Comparison of ENCODE assay signal across 7 mouse cellular contexts in the genomic region with DNA sequence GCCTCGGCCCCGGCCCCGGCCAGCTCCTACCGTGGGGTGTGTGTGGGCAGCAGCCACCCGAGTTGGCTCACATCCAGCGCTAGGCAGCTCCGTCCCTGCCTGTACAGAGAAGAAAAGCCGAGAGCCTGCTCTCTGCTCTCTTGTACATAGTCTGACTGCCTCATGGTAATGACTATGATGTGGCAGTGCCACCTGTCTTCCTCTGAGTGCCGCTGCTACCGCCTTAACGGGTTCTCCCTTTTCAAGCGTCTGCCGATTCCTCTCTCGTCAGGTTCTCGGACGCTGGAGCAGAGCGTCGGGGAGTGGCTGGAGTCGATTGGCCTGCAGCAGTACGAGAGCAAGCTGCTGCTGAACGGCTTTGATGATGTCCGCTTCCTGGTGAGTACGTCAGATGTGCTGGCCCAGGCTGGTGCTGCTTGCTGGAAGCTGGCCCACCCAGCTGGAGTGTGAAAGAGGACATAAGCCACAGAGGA. TPM values are rescaled to one million over a fixed set of nuclear protein-coding genes. Genes with fewer than 3 reads are reported as not detected.
DNase-seq lines count a peak whose midpoint lies in the region; ATAC-seq and TF ChIP-seq lines count a peak whose summit lies in the region.

No protein-coding gene starts in this region.

- peaks cover 42% of the 10 kb centered on the region for H3K4me1 ChIP-seq in E14TG2a.4 (replicated peaks; ENCODE audit: low read depth, low read length)
- H3K4me1 ChIP-seq in forebrain, embryonic 15.5 days, result peaks cover 47% of the 10 kb centered on the region
- H3K4me1 ChIP-seq in midbrain, embryonic 13.5 days (replicated peaks), result peaks cover 66% of the 10 kb centered on the region

- no peak for TF ChIP-seq CTCF in E14TG2a.4 (conservative IDR thresholded peaks at IDR 0.05; ENCODE audit: low read length)

- 14% methylated on average over 23 of the region's 23 CpGs for WGBS in forebrain, embryonic 15.5 days
- 31% methylated on average over 23 of the region's 23 CpGs for WGBS in midbrain, embryonic 13.5 days

- H3K36me3 ChIP-seq in E14TG2a.4 (ENCODE audit: insufficient read depth, low read length), result peaks cover 62% of the 10 kb centered on the region
- H3K36me3 ChIP-seq in forebrain, embryonic 15.5 days, result no peaks in the 10 kb centered on the region
- H3K36me3 ChIP-seq in midbrain, embryonic 13.5 days, result peaks cover 22% of the 10 kb centered on the region

- H3K4me2 ChIP-seq in forebrain, embryonic 15.5 days (replicated peaks), result peak overlapping the region; percentile 49
- peak overlapping the region; percentile 64 for H3K4me2 ChIP-seq in midbrain, embryonic 13.5 days (replicated peaks)

- peak overlapping the region; percentile 83 for H3K27ac ChIP-seq in forebrain, embryonic 15.5 days (replicated peaks)
- H3K27ac ChIP-seq in midbrain, embryonic 13.5 days, result peak overlapping the region; percentile 88

- H3K9me3 ChIP-seq in E14TG2a.4 (ENCODE audit: low read length), result no peaks in the 10 kb centered on the region
- no peaks in the 10 kb centered on the region for H3K9me3 ChIP-seq in forebrain, embryonic 15.5 days
- no peaks in the 10 kb centered on the region for H3K9me3 ChIP-seq in midbrain, embryonic 13.5 days

- peak; percentile 61 for DNase-seq in Muller cell, postnatal 12 days (ENCODE audit: inconsistent ontology term)
- DNase-seq in layer of hippocampus, adult 8-10 months (ENCODE audit: low spot score in 2 of 2), result peak; percentile 57 to 64
- DNase-seq in embryo, embryonic 10.5 days (ENCODE audit: low spot score), result no peak

- peak; percentile 82 for ATAC-seq in forebrain, embryonic 15.5 days (replicated peaks)
- ATAC-seq in midbrain, embryonic 13.5 days, result peak; percentile 72
- ATAC-seq in CD4-positive, CD25-positive, alpha-beta regulatory T cell, adult 4 months, result no peak

- H3K4me3 ChIP-seq in E14TG2a.4 (replicated peaks; ENCODE audit: low read length), result peak overlapping the region; percentile 66
- H3K4me3 ChIP-seq in forebrain, embryonic 15.5 days, result peak overlapping the region; percentile 33
- H3K4me3 ChIP-seq in midbrain, embryonic 13.5 days (replicated peaks), result peak overlapping the region; percentile 41

- H3K27me3 ChIP-seq in E14TG2a.4 (ENCODE audit: insufficient read depth, low read length), result peaks cover 46% of the 10 kb centered on the region
- no peaks in the 10 kb centered on the region for H3K27me3 ChIP-seq in forebrain, embryonic 15.5 days
- H3K27me3 ChIP-seq in midbrain, embryonic 13.5 days, result no peaks in the 10 kb centered on the region

- H3K9ac ChIP-seq in forebrain, embryonic 15.5 days (replicated peaks), result peak overlapping the region; percentile 42
- peak overlapping the region; percentile 70 for H3K9ac ChIP-seq in midbrain, embryonic 13.5 days (replicated peaks)

RNA-seq across cellular contexts. Expression of gene Tcp11, which starts 38.1 kb away (rescaled TPM):
- 1.7 and 1.8 TPM in 2 replicates for polyA plus RNA-seq in forebrain, embryonic 15.5 days (2015; fragmentation: Nextera tagmentation; extraction: Ambion mirVana)
- 1 to 10 TPM in 1 of 4 experiments, under 1 TPM in 3; 0.97 to 2.2 (median 0.99) TPM for total RNA-seq in layer of hippocampus, adult 8-10 months (2022)
- polyA plus RNA-seq in midbrain, embryonic 13.5 days (2015; fragmentation: Nextera tagmentation; extraction: Ambion mirVana), result 1.6 and 2.0 TPM in 2 replicates
- 1 to 10 TPM; 3.1 to 3.8 TPM for polyA plus RNA-seq in CD4-positive, CD25-positive, alpha-beta regulatory T cell, adult 4 months (2017; shearing (Covaris generic))
